ENCODE assay signal across 8 mouse cellular contexts in genomic region chr1:23382461-23382805, GRCm38 (mm10). TPM values are rescaled to one million over a fixed set of nuclear protein-coding genes. Genes with fewer than 3 reads are reported as not detected.
A peak's percentile ranks its signal among the peaks of the same experiment; 100 is the strongest.
DNase-seq lines count a peak whose midpoint lies in the region; ATAC-seq and TF ChIP-seq lines count a peak whose summit lies in the region.

No protein-coding gene starts in this region.

- H3K4me1 ChIP-seq in heart, adult 2 months (ENCODE audit: control insufficient read depth, insufficient read depth, low read length), result peaks cover 5% of the 10 kb centered on the region
- peaks cover 13% of the 10 kb centered on the region; the same call in 1 of the 2 replicates for H3K4me1 ChIP-seq in spleen, adult 2 months (ENCODE audit: control insufficient read depth, insufficient read depth, insufficient read length)
- H3K4me1 ChIP-seq in hindbrain, embryonic 12.5 days, result peaks cover 22% of the 10 kb centered on the region
- peaks cover 23% of the 10 kb centered on the region for H3K4me1 ChIP-seq in midbrain, embryonic 14.5 days (ENCODE audit: control insufficient read depth, insufficient read depth, low read length)

- intact Hi-C loops in heart, adult 2 months (cut with DNase I), result loop anchor here (5.0 to 10.0 kb wide), 6 partner anchors 100 to 720 kb away; partner anchors contain the start of genes Fam135a and Sdhaf4

- no peak for TF ChIP-seq CTCF in heart, adult 2 months (IDR thresholded peaks at IDR 0.05)
- TF ChIP-seq CTCF in spleen, adult 2 months (IDR thresholded peaks at IDR 0.05; ENCODE audit: extremely low read depth, insufficient read depth, insufficient read length, insufficient replicate concordance), result no peak

- ATAC-seq in hindbrain, embryonic 12.5 days (ENCODE audit: low FRiP score), result no peak; the same call in 1 of the 2 replicates
- peak; percentile 32 for ATAC-seq in midbrain, embryonic 14.5 days (ENCODE audit: low FRiP score, low TSS enrichment)

- under 1% methylated on average over 21 of the region's 21 CpGs for WGBS in heart, adult 2 months
- WGBS in spleen, adult 2 months, result under 1% methylated on average over 18 of the region's 21 CpGs
- WGBS in hindbrain, embryonic 12.5 days, result 1% methylated on average over 14 of the region's 21 CpGs
- WGBS in midbrain, embryonic 14.5 days, result under 1% methylated on average over 21 of the region's 21 CpGs

- H3K79me2 ChIP-seq in heart, adult 2 months (replicated peaks; ENCODE audit: control insufficient read depth, insufficient read depth, low read length), result no peaks in the 10 kb centered on the region; the same call in 1 of the 2 replicates

- H3K27me3 ChIP-seq in heart, adult 2 months (ENCODE audit: control insufficient read depth, insufficient read depth, low read length), result no peaks in the 10 kb centered on the region
- H3K27me3 ChIP-seq in spleen, adult 2 months (ENCODE audit: control insufficient read depth, insufficient read depth, low read length), result peaks cover 1% of the 10 kb centered on the region; the same call in 1 of the 2 replicates
- H3K27me3 ChIP-seq in hindbrain, embryonic 12.5 days, result peaks cover 3% of the 10 kb centered on the region
- H3K27me3 ChIP-seq in midbrain, embryonic 14.5 days (ENCODE audit: control insufficient read depth, insufficient read depth, low read length), result no peaks in the 10 kb centered on the region

- TF ChIP-seq POLR2A in heart, adult 2 months (IDR thresholded peaks at IDR 0.05; ENCODE audit: insufficient read depth, low read depth, low read length), result no peak
- no peak for TF ChIP-seq POLR2A in spleen, adult 2 months (IDR thresholded peaks at IDR 0.05; ENCODE audit: low read depth, low read length)

- H3K9me3 ChIP-seq in hindbrain, embryonic 12.5 days (replicated peaks), result no peaks in the 10 kb centered on the region
- no peaks in the 10 kb centered on the region for H3K9me3 ChIP-seq in midbrain, embryonic 14.5 days (ENCODE audit: control insufficient read depth, low read length)

- H3K27ac ChIP-seq in heart, adult 2 months, result peak overlapping the region; percentile 79
- peak overlapping the region; percentile 48; the same call in 1 of the 2 replicates for H3K27ac ChIP-seq in spleen, adult 2 months (ENCODE audit: insufficient read depth, low read length)
- peak overlapping the region; percentile 91 for H3K27ac ChIP-seq in hindbrain, embryonic 12.5 days
- peak overlapping the region; percentile 88 for H3K27ac ChIP-seq in midbrain, embryonic 14.5 days (replicated peaks; ENCODE audit: low read depth, low read length)

- H3K9ac ChIP-seq in heart, adult 2 months (ENCODE audit: low read depth, low read length), result peak overlapping the region; percentile 98
- H3K9ac ChIP-seq in hindbrain, embryonic 12.5 days, result peak overlapping the region; percentile 86
- peak overlapping the region; percentile 91 for H3K9ac ChIP-seq in midbrain, embryonic 14.5 days (replicated peaks; ENCODE audit: low read length)

- TF ChIP-seq EP300 in heart, adult 2 months (IDR thresholded peaks at IDR 0.05; ENCODE audit: insufficient read depth, low read depth, low read length), result no peak

- peak overlapping the region; percentile 80 for H3K4me3 ChIP-seq in heart, adult 2 months
- H3K4me3 ChIP-seq in spleen, adult 2 months (ENCODE audit: extremely low read depth, insufficient read depth, insufficient read length), result peak overlapping the region; percentile 64
- peak overlapping the region; percentile 68 for H3K4me3 ChIP-seq in hindbrain, embryonic 12.5 days
- peak overlapping the region; percentile 85 for H3K4me3 ChIP-seq in midbrain, embryonic 14.5 days (replicated peaks; ENCODE audit: low read depth, low read length)

- H3K36me3 ChIP-seq in heart, adult 2 months (ENCODE audit: control insufficient read depth, insufficient read depth, low read length), result peaks cover 2% of the 10 kb centered on the region; the same call in 1 of the 2 replicates
- H3K36me3 ChIP-seq in spleen, adult 2 months (ENCODE audit: control insufficient read depth, insufficient read depth, low read length), result no peaks in the 10 kb centered on the region
- no peaks in the 10 kb centered on the region for H3K36me3 ChIP-seq in hindbrain, embryonic 12.5 days
- H3K36me3 ChIP-seq in midbrain, embryonic 14.5 days (ENCODE audit: control insufficient read depth, insufficient read depth, low read length), result 0 out of 2 replicates have a peak, but pooled peaks cover 2% of the 10 kb centered on the region

- peak overlapping the region; percentile 73 for H3K4me2 ChIP-seq in hindbrain, embryonic 12.5 days (replicated peaks)
- H3K4me2 ChIP-seq in midbrain, embryonic 14.5 days (ENCODE audit: low read length), result peak overlapping the region; percentile 96

- no peak for DNase-seq in heart, adult 2 months
- no peak for DNase-seq in heart, adult 18-20 months
- no peak for DNase-seq in spleen, adult 2 months (ENCODE audit: low read depth in 1 of 2, low spot score in 2 of 2)
- no peak for DNase-seq in spleen, adult 18-20 months
- no peak for DNase-seq in midbrain, embryonic 14.5 days
- no peak for DNase-seq in urinary bladder, postnatal 4 days (ENCODE audit: low spot score in 2 of 2)
- DNase-seq in cerebellum, adult 11-12 months, result no peak

RNA-seq across cellular contexts. Expression of gene Ogfrl1, which starts 15.1 kb away (rescaled TPM):
- total RNA-seq in heart, adult 2 months (2021), result 10 to 100 TPM; 13.1 to 20.0 TPM
- polyA plus RNA-seq in heart, adult 2 months (2012; rRNA removed), result 7.2 and 12.0 TPM in 2 replicates
- total RNA-seq in heart, adult 18-20 months (2021), result 10 to 100 TPM; 14.1 to 15.5 TPM
- 7.3 and 10.0 TPM in 2 replicates for polyA plus RNA-seq in spleen, adult 2 months (2012; rRNA removed)
- polyA plus RNA-seq in hindbrain, embryonic 12.5 days (2016; fragmentation: Nextera tagmentation; extraction: Ambion mirVana), result 11.7 and 15.1 TPM in 2 replicates
- polyA plus RNA-seq in midbrain, embryonic 14.5 days (2014; fragmentation: Nextera tagmentation; extraction: Ambion mirVana), result 12.2 and 15.7 TPM in 2 replicates
